Mouse (Mus musculus) MEL (cell line): ENCODE data around the gene Ftl1-ps1. TPM values are rescaled to one million over a fixed set of nuclear protein-coding genes. Genes with fewer than 3 reads are reported as not detected.

Experiments used
- DNase-seq: peaks from one replicate; pipeline ENCODE4 v3.0.0; 2011; ENCODE audit warnings: low read depth, low spot score
- H3K27ac ChIP-seq: 2 replicates; pipeline ENCODE4 v1.5.1; 2012; ENCODE audit warnings: low read depth, mild to moderate bottlenecking, control low read depth, low read length, moderate library complexity; ENCODE audit not compliant: control insufficient read depth
- H3K27me3 ChIP-seq, 2 experiments: fragments of 150-350 bp in 1 of 2; sonication (generic) in 1 of 2; 2 replicates each; pipeline ENCODE4 v1.6.1; 2012; ENCODE audit warnings: low read length in 2 of 2, mild to moderate bottlenecking in 2 of 2, improper control_type of control experiment in 1 of 2, moderate library complexity in 1 of 2; ENCODE audit not compliant: insufficient read depth in 2 of 2, control insufficient read depth in 1 of 2
- H3K36me3 ChIP-seq, 2 experiments: 2 replicates each; pipeline ENCODE4 v1.6.1; 2012 to 2014; ENCODE audit warnings: low read length in 2 of 2, improper control_type of control experiment in 1 of 2, inconsistent platforms in 1 of 2, mild to moderate bottlenecking in 1 of 2; ENCODE audit not compliant: insufficient read depth in 2 of 2, control insufficient read depth in 1 of 2
- H3K4me1 ChIP-seq, 2 experiments: fragments of 150-350 bp in 1 of 2; sonication (generic) in 1 of 2; 2 replicates each; pipeline ENCODE4 v1.6.1; 2012; ENCODE audit warnings: low read length in 2 of 2, improper control_type of control experiment in 1 of 2, mild to moderate bottlenecking in 1 of 2; ENCODE audit not compliant: insufficient read depth in 2 of 2, control insufficient read depth in 1 of 2
- H3K4me3 ChIP-seq, 2 experiments: fragments of 150-350 bp in 1 of 2; sonication (generic) in 1 of 2; 2 replicates each; pipeline ENCODE4 v1.5.1; 2012; ENCODE audit warnings: low read depth in 2 of 2, low read length in 2 of 2, mild to moderate bottlenecking in 2 of 2, moderate library complexity in 2 of 2, control low read depth in 1 of 2, improper control_type of control experiment in 1 of 2; ENCODE audit not compliant: control insufficient read depth in 1 of 2, insufficient read depth in 1 of 2
- H3K79me2 ChIP-seq: 2 replicates; pipeline ENCODE4 v1.6.1; 2012; ENCODE audit warnings: mild to moderate bottlenecking, low read length, moderate library complexity; ENCODE audit not compliant: control insufficient read depth, poor library complexity, insufficient read depth
- H3K9ac ChIP-seq: 2 replicates; pipeline ENCODE4 v1.6.1; 2012; ENCODE audit warnings: low read depth, mild to moderate bottlenecking, control low read depth, low read length, moderate library complexity; ENCODE audit not compliant: control insufficient read depth, poor library complexity, severe bottlenecking
- H3K9me3 ChIP-seq: fragments of 150-350 bp; sonication (generic); replicated peaks from 2 replicates; pipeline ENCODE4 v1.6.1; 2012; ENCODE audit warnings: mild to moderate bottlenecking, low read length, improper control_type of control experiment, moderate library complexity; ENCODE audit not compliant: insufficient read depth
- E2F4 ChIP-seq: IDR thresholded peaks from 2 replicates; pipeline ENCODE4 v1.6.1; 2011; ENCODE audit warnings: low read depth, low read length, improper control_type of control experiment, borderline replicate concordance
- ELF1 ChIP-seq: IDR thresholded peaks from 2 replicates; pipeline ENCODE4 v1.6.1; 2014; ENCODE audit warnings: low read depth, mild to moderate bottlenecking, inconsistent platforms, low read length, improper control_type of control experiment, moderate library complexity
- ETS1 ChIP-seq: IDR thresholded peaks from 2 replicates; pipeline ENCODE4 v1.6.1; 2012; ENCODE audit warnings: low read depth, mild to moderate bottlenecking, inconsistent platforms, low read length, improper control_type of control experiment, moderate library complexity
- GABPA ChIP-seq: IDR thresholded peaks from 2 replicates; pipeline ENCODE4 v1.6.1; 2012; ENCODE audit warnings: low read depth, mild to moderate bottlenecking, inconsistent platforms, low read length, improper control_type of control experiment, moderate library complexity
- GATA1 ChIP-seq: IDR thresholded peaks from 2 replicates; pipeline ENCODE4 v1.6.1; 2011; ENCODE audit warnings: low read depth, low read length, improper control_type of control experiment
- MAZ ChIP-seq: IDR thresholded peaks from 2 replicates; pipeline ENCODE4 v1.6.1; 2012; ENCODE audit warnings: low read depth, mild to moderate bottlenecking, inconsistent platforms, low read length, improper control_type of control experiment
- MEF2A ChIP-seq: IDR thresholded peaks from 2 replicates; pipeline ENCODE4 v1.6.1; 2014; ENCODE audit warnings: low read depth, mild to moderate bottlenecking, inconsistent platforms, low read length, improper control_type of control experiment; ENCODE audit not compliant: poor library complexity, insufficient replicate concordance, severe bottlenecking; ENCODE audit errors: extremely low read depth
- MXI1 ChIP-seq: IDR thresholded peaks from 2 replicates; pipeline ENCODE4 v1.6.1; 2011; ENCODE audit warnings: mild to moderate bottlenecking, low read depth, low read length, improper control_type of control experiment
- MYB ChIP-seq: IDR thresholded peaks from 2 replicates; pipeline ENCODE4 v1.6.1; 2011; ENCODE audit warnings: mild to moderate bottlenecking, low read depth, low read length, improper control_type of control experiment
- MYC ChIP-seq: IDR thresholded peaks from 2 replicates; pipeline ENCODE4 v1.6.1; 2011; ENCODE audit warnings: low read depth, mild to moderate bottlenecking, low read length, improper control_type of control experiment, moderate library complexity
- RAD21 ChIP-seq: IDR thresholded peaks from 2 replicates; pipeline ENCODE4 v1.6.1; 2011; ENCODE audit warnings: mild to moderate bottlenecking, low read depth, low read length, improper control_type of control experiment
- TAL1 ChIP-seq: IDR thresholded peaks from 2 replicates; pipeline ENCODE4 v1.6.1; 2012; ENCODE audit warnings: mild to moderate bottlenecking, inconsistent platforms, low read length, moderate library complexity, mixed read lengths
- TBP ChIP-seq: IDR thresholded peaks from 2 replicates; pipeline ENCODE4 v1.8.0; 2011; ENCODE audit warnings: low read depth, low read length, improper control_type of control experiment
- USF1 ChIP-seq: IDR thresholded peaks from 2 replicates; pipeline ENCODE4 v1.6.1; 2014; ENCODE audit warnings: low read depth, mild to moderate bottlenecking, inconsistent platforms, low read length, improper control_type of control experiment, moderate library complexity
- ZC3H11A ChIP-seq: IDR thresholded peaks from 2 replicates; pipeline ENCODE4 v1.6.1; 2012; ENCODE audit warnings: low read depth, mild to moderate bottlenecking, inconsistent platforms, low read length, improper control_type of control experiment
- ZKSCAN1 ChIP-seq: IDR thresholded peaks from 2 replicates; pipeline ENCODE4 v1.6.1; 2012; ENCODE audit warnings: low read depth, mild to moderate bottlenecking, inconsistent platforms, low read length, improper control_type of control experiment, moderate library complexity
- polyA plus RNA-seq, 2 experiments: library from polyadenylated mRNA; stranded (reverse) in 1 of 2; unstranded in 1 of 2; fragments of >175 nt in 1 of 2; fragments of >200 nt in 1 of 2; gene quantifications; 2 replicates each; pipeline versions ENCODE4 v1.2.1 to v1.2.4; 2012; ENCODE audit warnings: low replicate concordance in 2 of 2, low read depth in 1 of 2; ENCODE audit not compliant: insufficient read length in 2 of 2, insufficient read depth in 1 of 2, missing spikeins in 1 of 2
- total RNA-seq: library from RNA; depleted of rRNA; stranded (reverse); fragments of 300-350 nt; gene quantifications from 2 replicates; pipeline ENCODE4 v1.2.3, GENCODE M21; 2012; rRNA removed

Ftl1-ps1 gene
- total and polyA plus RNA-seq, 3 experiments: 35.0 to 66.6 TPM; not detected in 1

DNA sequence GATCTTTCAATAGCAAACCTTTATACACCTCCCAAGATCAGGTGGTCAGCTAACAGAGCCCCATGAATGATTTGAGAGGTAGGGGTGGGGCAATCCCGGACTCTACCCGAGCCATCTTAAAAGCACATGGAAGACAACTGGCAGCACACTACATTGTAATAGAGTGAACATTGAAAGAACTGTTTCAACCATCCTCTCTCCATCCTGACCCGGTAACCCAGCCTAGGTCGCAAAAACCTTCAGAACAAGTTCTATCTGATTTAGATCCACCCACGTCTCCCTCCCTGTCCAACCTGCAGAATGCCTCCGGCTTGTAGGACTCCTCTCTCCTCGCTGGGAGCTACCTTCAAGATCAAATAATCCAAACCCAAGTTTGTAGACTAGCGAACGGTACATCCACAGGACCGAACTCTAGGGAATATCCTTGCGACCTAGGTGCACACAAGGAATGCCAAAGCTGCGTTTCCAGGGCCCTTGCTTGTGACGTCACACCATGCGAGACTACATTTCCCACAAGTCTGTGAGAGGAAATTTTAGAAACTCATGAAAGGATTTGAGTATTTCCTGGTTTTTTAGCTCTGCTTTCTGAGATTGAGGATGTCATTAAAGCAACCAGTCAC lies 9.0 kb upstream of the Ftl1-ps1 start, which contains the start of gene Zfp72 (continued):
- TF ChIP-seq TAL1 (no peak), MEF2A (no peak)
- TF ChIP-seq, all 39 proteins: peak for 12

DNA sequence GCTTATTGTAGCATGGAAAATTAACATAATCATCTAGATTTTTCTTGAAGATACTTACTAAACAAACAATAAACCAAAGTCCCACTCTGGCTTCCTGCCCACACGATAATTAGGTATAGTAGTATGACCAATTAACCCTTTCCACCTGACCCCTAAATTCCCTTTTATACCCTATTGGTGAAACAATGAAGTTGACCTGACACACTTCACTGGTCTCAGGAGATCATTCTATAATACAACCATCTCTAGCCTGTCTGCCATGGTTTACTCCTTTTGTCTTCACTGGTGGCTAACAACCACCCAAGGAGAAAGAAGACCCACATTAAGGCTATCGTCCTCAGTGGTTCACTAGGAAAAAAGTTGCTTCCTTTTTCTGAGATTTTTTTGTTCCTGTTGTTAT lies 8.3 kb upstream of the Ftl1-ps1 start:
- Histone ChIP-seq H3K4me1 (no peaks in the 10 kb centered on the region), H3K27ac (no peak overlapping the region)
- TF ChIP-seq MEF2A (no peak), RAD21 (no peak), GATA1 (no peak), GABPA (no peak), ETS1 (no peak), TBP (no peak), MYB (no peak), MXI1 (no peak)

DNA sequence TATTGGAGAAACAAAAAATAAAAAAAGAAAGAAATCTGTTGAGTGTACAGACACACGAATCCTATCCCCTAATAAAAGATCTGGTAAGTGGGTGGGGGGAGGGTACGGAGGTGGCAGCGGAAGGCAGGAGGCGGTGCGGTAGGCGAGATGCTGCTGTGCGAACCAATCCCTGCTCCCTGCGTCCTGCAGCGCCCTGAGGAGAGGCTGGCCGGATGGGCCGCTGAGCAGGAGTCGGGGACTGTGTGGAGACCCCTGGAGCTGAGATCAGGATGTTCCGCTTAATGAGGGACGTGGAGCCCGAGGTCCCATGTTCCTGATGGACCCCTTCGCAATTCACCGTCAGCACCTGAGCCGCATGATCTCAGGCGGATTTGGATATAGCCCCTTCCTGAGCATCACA lies 40.4 kb downstream of the Ftl1-ps1 start:
- Histone ChIP-seq H3K9ac (no peak overlapping the region), H3K27ac (no peak overlapping the region), H3K9me3 (no peaks in the 10 kb centered on the region), H3K27me3 (no peaks in the 10 kb centered on the region), H3K79me2 (no peaks in the 10 kb centered on the region), H3K4me1 (no peaks in the 10 kb centered on the region), H3K4me3 (no peak overlapping the region), H3K36me3 (no peaks in the 10 kb centered on the region)
- TF ChIP-seq GATA1 (no peak), USF1 (no peak), ZC3H11A (no peak), MYC (no peak), TAL1 (no peak), ZKSCAN1 (no peak), ELF1 (no peak), MAZ (no peak), E2F4 (no peak)
- DNase-seq: no peak

More for the DNA sequence above, 8.3 kb upstream of the Ftl1-ps1 start:
- Histone ChIP-seq H3K4me3 (0 out of 4 replicates have a peak overlapping the region, but pooled peaks of 1 of the 2 experiments have one; percentile 96), H3K36me3 (peaks cover 0 to 2% of the 10 kb centered on the region in 2 experiments; a peak in 2 of 4 replicates), H3K9ac (no peak overlapping the region), H3K9me3 (no peaks in the 10 kb centered on the region), H3K27me3 (peaks cover 2 to 4% of the 10 kb centered on the region in 2 experiments; a peak in 2 of 4 replicates), H3K79me2 (peaks cover 2% of the 10 kb centered on the region; the same call in 1 of the 2 replicates)
- DNase-seq: no peak

Other genes with a start within 250 kb of the Ftl1-ps1 start
- gene Exoc3, start 191.0 kb upstream of the Ftl1-ps1 start, total RNA-seq: 23.3 and 24.2 TPM in 2 replicates
- gene Exoc3, start 191.0 kb upstream of the Ftl1-ps1 start, polyA plus RNA-seq: 100 to 1,000 TPM in 1 of 2 experiments, 10 to 100 TPM in 1; 35.4 to 145 TPM
- not detected in 2 replicates for gene Ahrr, start 107.4 kb upstream of the Ftl1-ps1 start, total RNA-seq
- under 1 TPM in 1 of 2 experiments, not detected in 1; 0.01 TPM for gene Ahrr, start 107.4 kb upstream of the Ftl1-ps1 start, polyA plus RNA-seq
- 134 and 142 TPM in 2 replicates for gene Pdcd6, start 82.1 kb upstream of the Ftl1-ps1 start, total RNA-seq
- gene Pdcd6, start 82.1 kb upstream of the Ftl1-ps1 start, polyA plus RNA-seq: 100 to 1,000 TPM in 1 of 2 experiments, not detected in 1; 106 TPM
- 145 and 151 TPM in 2 replicates for gene Sdha, start 49.4 kb upstream of the Ftl1-ps1 start, total RNA-seq
- 100 to 1,000 TPM in 1 of 2 experiments, 10 to 100 TPM in 1; 68.6 to 214 TPM for gene Sdha, start 49.4 kb upstream of the Ftl1-ps1 start, polyA plus RNA-seq
- 28.7 and 33.6 TPM in 2 replicates for gene Ccdc127, start 49.4 kb upstream of the Ftl1-ps1 start, total RNA-seq
- gene Ccdc127, start 49.4 kb upstream of the Ftl1-ps1 start, polyA plus RNA-seq: 10 to 100 TPM in 1 of 2 experiments, not detected in 1; 30.2 TPM
- gene Lrrc14b, start 35.7 kb upstream of the Ftl1-ps1 start, total RNA-seq: 0.08 and 0.10 TPM in 2 replicates
- gene Lrrc14b, start 35.7 kb upstream of the Ftl1-ps1 start, polyA plus RNA-seq: not detected
- 1.6 and 2.2 TPM in 2 replicates for gene Zfp72, start 8.9 kb upstream of the Ftl1-ps1 start, total RNA-seq
- gene Zfp72, start 8.9 kb upstream of the Ftl1-ps1 start, polyA plus RNA-seq: 1 to 10 TPM in 1 of 2 experiments, not detected in 1; 2.0 TPM
- 5.5 and 6.1 TPM in 2 replicates for gene Zfp825, start 94.3 kb downstream of the Ftl1-ps1 start, total RNA-seq
- 100 to 1,000 TPM in 1 of 2 experiments, 1 to 10 TPM in 1; 4.4 to 426 TPM for gene Zfp825, start 94.3 kb downstream of the Ftl1-ps1 start, polyA plus RNA-seq
- 6.6 and 11.4 TPM in 2 replicates for gene Erap1, start 239.9 kb downstream of the Ftl1-ps1 start, total RNA-seq
- gene Erap1, start 239.9 kb downstream of the Ftl1-ps1 start, polyA plus RNA-seq: 10 to 100 TPM in 1 of 2 experiments, 1 to 10 TPM in 1; 9.7 to 48.3 TPM